Mouse (Mus musculus) forebrain, postnatal 0 days (tissue): ENCODE results near the gene Zfp101. TPM values are rescaled to one million over a fixed set of nuclear protein-coding genes. Genes with fewer than 3 reads are reported as not detected.

ENCODE experiments used
- ATAC-seq: fragments of 200-750 bp; cut with Nextera tagmentation; 2 replicates; pipeline ENCODE4 v1.8.0; 2017; ENCODE audit warnings: mild to moderate bottlenecking, moderate library complexity
- DNase-seq: peaks from one replicate; pipeline ENCODE4 v3.0.0-alpha.2; 2015
- H3K27ac ChIP-seq: fragments of 300-500 bp; sonication (generic); 2 replicates; pipeline ENCODE4 v1.5.1; 2014; ENCODE audit warnings: low read depth, mild to moderate bottlenecking, antibody characterized with exemption, low read length, moderate library complexity, mixed read lengths
- H3K27me3 ChIP-seq: fragments of 300-500 bp; sonication (generic); 2 replicates; pipeline ENCODE4 v1.6.1; 2014; ENCODE audit warnings: mild to moderate bottlenecking, low read length, mixed read lengths; ENCODE audit not compliant: insufficient read depth
- H3K36me3 ChIP-seq: fragments of 300-500 bp; sonication (generic); 2 replicates; pipeline ENCODE4 v1.6.1; 2014; ENCODE audit warnings: mild to moderate bottlenecking, moderate library complexity; ENCODE audit not compliant: insufficient read depth
- H3K4me1 ChIP-seq: fragments of 300-500 bp; sonication (generic); 2 replicates; pipeline ENCODE4 v1.6.1; 2014; ENCODE audit warnings: antibody characterized with exemption; ENCODE audit not compliant: insufficient read depth
- H3K4me2 ChIP-seq: fragments of 300-500 bp; sonication (generic); 2 replicates; pipeline ENCODE4 v1.6.1; 2014; ENCODE audit warnings: low read depth, mild to moderate bottlenecking, moderate library complexity
- H3K4me3 ChIP-seq: fragments of 300-500 bp; sonication (generic); 2 replicates; pipeline ENCODE4 v1.5.1; 2014; ENCODE audit warnings: low read depth, low read length, mixed read lengths
- H3K9ac ChIP-seq: fragments of 300-500 bp; sonication (generic); 2 replicates; pipeline ENCODE4 v1.6.1; 2014; ENCODE audit warnings: mild to moderate bottlenecking
- H3K9me3 ChIP-seq: fragments of 300-500 bp; sonication (generic); 2 replicates; pipeline ENCODE4 v1.6.1; 2016; ENCODE audit warnings: low read length
- CTCF ChIP-seq: sonication (generic); IDR thresholded peaks from 2 replicates; pipeline ENCODE4 v1.5.1; 2016; ENCODE audit warnings: antibody characterized with exemption, control low read depth, low read depth
- WGBS: fragments of 180-500 bp; shearing (Covaris S2); extraction: QIAGEN DNeasy Blood & Tissue Kit; methylation state at CpG from one replicate; pipeline ENCODE4 v1.1.7; 2014; 5-methylcytosine and 5-hydroxymethylcytosine counted together
- polyA plus RNA-seq: library from polyadenylated mRNA; unstranded; fragments of >200 nt; fragmentation: Nextera tagmentation; extraction: Ambion mirVana; gene quantifications from 2 replicates; pipeline ENCODE4 v1.2.1, GENCODE M21; 2015
- total RNA-seq: library from RNA; depleted of rRNA; stranded (reverse); fragments of >200 nt; gene quantifications from 2 replicates; pipeline ENCODE4 v1.2.3, GENCODE M21; 2014; rRNA removed

Gene Zfp101
- 12.3 and 15.5 TPM in 2 replicates for total RNA-seq
- 8.6 and 10.2 TPM in 2 replicates for polyA plus RNA-seq

- 1% methylated on average over 44 of the region's 44 CpGs for WGBS
- Histone ChIP-seq H3K4me2 (peak within 1 kb of the TSS; percentile 60), H3K4me1 (peaks cover 6% of the 10 kb centered on the region; the same call in 1 of the 2 replicates), H3K9ac (peak within 1 kb of the TSS; percentile 69), H3K27me3 (no peaks in the 10 kb centered on the region), H3K27ac (peak within 1 kb of the TSS; percentile 84), H3K36me3 (no peaks in the 10 kb centered on the region), H3K4me3 (peak within 1 kb of the TSS; percentile 83), H3K9me3 (no peaks in the 10 kb centered on the region)
- peak; percentile 100 for ATAC-seq
- TF ChIP-seq CTCF: no peak; the same call in 1 of the 2 replicates
- peak; percentile 96 for DNase-seq
These were observed at the start of gene Zfp101 for GRCm38 (mm10) chr17:33394182-33395034. Gene Zfp101, minus strand, starts transcription at chr17:33394641.

GRCm38 (mm10) chr17:33441159-33441558, 46.7 kb upstream of the Zfp101 start:
- H3K27me3 ChIP-seq: no peaks in the 10 kb centered on the region
- no peak overlapping the region for H3K4me3 ChIP-seq
- no peak overlapping the region for H3K9ac ChIP-seq
- H3K4me2 ChIP-seq: no peak overlapping the region
- H3K27ac ChIP-seq: no peak overlapping the region
- H3K9me3 ChIP-seq: no peaks in the 10 kb centered on the region
- no peak for TF ChIP-seq CTCF
- DNase-seq (no peak), ATAC-seq (no peak)
- no peaks in the 10 kb centered on the region for H3K4me1 ChIP-seq
- H3K36me3 ChIP-seq: no peaks in the 10 kb centered on the region

DNA sequence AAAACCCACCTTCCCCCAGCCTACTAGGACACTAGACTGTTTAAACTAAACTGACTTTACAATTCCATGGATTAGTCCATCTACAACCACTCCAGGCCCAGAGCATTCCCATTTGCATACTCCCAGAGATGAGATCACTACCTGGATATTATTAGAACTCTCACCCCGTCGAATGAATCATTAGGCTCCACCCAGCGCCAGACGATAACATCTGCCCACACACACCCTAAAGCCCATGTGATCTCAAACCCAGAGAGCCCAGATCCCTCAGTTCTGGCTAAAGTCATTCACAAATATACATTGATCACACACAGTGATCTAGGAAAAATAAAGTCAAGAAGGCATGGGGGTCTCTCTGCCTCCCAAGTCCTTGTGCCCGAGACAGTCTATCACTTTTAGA, 45.5 kb upstream of the Zfp101 start:
- Histone ChIP-seq H3K4me1 (no peaks in the 10 kb centered on the region), H3K27me3 (no peaks in the 10 kb centered on the region), H3K9ac (no peak overlapping the region), H3K4me2 (no peak overlapping the region), H3K36me3 (no peaks in the 10 kb centered on the region), H3K27ac (no peak overlapping the region), H3K4me3 (no peak overlapping the region), H3K9me3 (no peaks in the 10 kb centered on the region)
- ATAC-seq (no peak), DNase-seq (no peak)
- no peak for TF ChIP-seq CTCF
- WGBS: 71% methylated on average over 5 of the region's 5 CpGs

- Histone ChIP-seq H3K36me3 (no peaks in the 10 kb centered on the region), H3K9me3 (no peaks in the 10 kb centered on the region), H3K4me3 (no peak overlapping the region), H3K27me3 (no peaks in the 10 kb centered on the region), H3K27ac (no peak overlapping the region), H3K4me2 (no peak overlapping the region), H3K4me1 (no peaks in the 10 kb centered on the region), H3K9ac (no peak overlapping the region)
- 74% methylated on average over 1 of the region's 1 CpGs for WGBS
- peak; percentile 81 for TF ChIP-seq CTCF
- DNase-seq (peak; percentile 78), ATAC-seq (peak; percentile 58)
These were observed 44.7 kb upstream of the Zfp101 start for GRCm38 (mm10) chr17:33439148-33439547.

DNA sequence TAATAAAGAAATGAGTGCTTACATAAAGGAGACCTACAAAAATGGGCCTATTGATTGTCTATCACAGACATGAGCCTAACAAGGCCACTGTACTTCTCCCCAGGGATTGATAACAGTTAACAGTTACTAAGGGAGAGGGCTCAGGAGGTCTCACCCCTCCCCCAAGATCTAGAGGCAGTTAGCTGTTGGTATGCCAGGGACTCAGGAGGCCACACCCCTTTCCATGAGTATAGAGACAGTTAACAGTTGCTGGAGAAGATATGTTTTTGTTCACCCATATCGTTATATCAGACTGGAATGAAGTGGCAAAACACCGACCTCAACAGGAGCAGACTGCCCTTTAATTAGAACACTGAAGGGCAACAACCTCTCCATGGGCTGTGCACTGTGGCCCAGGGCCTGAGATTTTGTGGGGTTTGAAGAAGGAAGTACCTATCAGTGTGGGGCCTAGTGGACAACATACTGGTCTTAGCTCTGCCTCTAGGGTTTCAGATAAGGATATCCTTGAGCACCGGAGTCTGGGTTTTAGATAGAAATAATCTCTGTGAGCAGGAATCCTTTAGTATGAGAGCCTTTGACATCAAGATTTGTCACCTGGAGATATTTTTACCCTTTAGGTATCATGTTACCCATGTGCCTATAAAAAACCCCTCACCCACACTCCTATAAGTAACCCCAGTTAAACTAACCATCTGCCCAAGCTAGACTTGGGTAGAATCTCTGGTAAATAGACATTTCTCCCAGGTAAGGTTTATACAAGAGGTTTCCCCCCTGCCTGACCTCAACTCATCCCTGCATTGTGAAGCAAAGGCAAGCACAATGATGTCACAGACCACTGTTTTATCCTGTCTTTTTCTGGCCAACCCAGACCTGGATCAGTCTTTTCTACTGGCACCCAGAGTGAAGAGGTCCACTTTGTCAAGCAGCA, 37.8 kb upstream of the Zfp101 start, which contains the start of gene Actl9:
Gene Actl9 (plus strand): TSS at position 878 of the 928 bp plus-strand sequence.
- WGBS: 81% methylated on average over 3 of the region's 3 CpGs
- Histone ChIP-seq H3K4me3 (no peak within 1 kb of the TSS), H3K9me3 (no peaks in the 10 kb centered on the region), H3K9ac (no peak within 1 kb of the TSS), H3K27me3 (no peaks in the 10 kb centered on the region), H3K27ac (no peak within 1 kb of the TSS), H3K4me1 (no peaks in the 10 kb centered on the region), H3K36me3 (no peaks in the 10 kb centered on the region), H3K4me2 (no peak within 1 kb of the TSS)
- DNase-seq (no peak), ATAC-seq (no peak)
- TF ChIP-seq CTCF: no peak

DNA sequence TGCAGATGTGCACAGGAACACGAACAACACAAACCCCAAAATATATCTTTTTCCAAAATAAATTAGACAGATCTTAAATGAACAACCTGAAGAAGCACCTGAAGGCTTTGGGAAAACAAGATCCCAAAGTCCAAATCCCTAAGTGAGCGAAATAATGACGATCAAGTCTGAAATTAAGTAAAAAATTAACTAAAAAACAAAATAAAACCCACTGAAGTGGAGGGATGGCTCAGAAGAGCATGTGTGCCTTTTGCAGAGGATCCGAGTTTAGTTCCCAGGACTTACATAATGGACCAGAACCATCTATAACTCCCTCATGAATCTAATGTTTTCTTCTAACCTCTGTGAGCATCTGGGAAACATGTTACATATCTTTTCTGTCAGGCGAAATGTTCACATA, 2.2 kb downstream of the Zfp101 start:
- Histone ChIP-seq H3K9ac (no peak overlapping the region), H3K4me2 (no peak overlapping the region), H3K9me3 (no peaks in the 10 kb centered on the region), H3K36me3 (no peaks in the 10 kb centered on the region), H3K4me1 (peaks cover 6% of the 10 kb centered on the region; the same call in 1 of the 2 replicates), H3K27me3 (no peaks in the 10 kb centered on the region), H3K4me3 (no peak overlapping the region), H3K27ac (no peak overlapping the region)
- no peak for TF ChIP-seq CTCF
- WGBS: 96% methylated on average over 5 of the region's 5 CpGs
- ATAC-seq (no peak), DNase-seq (no peak)
